Mouse (Mus musculus) heart, postnatal 0 days (tissue): ENCODE results near the gene Aktip. TPM values are rescaled to one million over a fixed set of nuclear protein-coding genes. Genes with fewer than 3 reads are reported as not detected.
A peak's percentile ranks its signal among the peaks of the same experiment; 100 is the strongest.

ENCODE experiments used
- ATAC-seq: fragments of 200-750 bp; cut with Nextera tagmentation; 2 replicates; pipeline ENCODE4 v1.8.0; 2017; ENCODE audit warnings: low read depth, moderate number of reproducible peaks, moderate library complexity; ENCODE audit not compliant: insufficient read depth
- DNase-seq: peaks from one replicate; pipeline ENCODE4 v3.0.0-alpha.2; 2016; ENCODE audit warnings: low spot score
- H3K27ac ChIP-seq: fragments of 300-500 bp; sonication (generic); 2 replicates; pipeline ENCODE4 v1.5.1; 2014; ENCODE audit warnings: low read depth, mild to moderate bottlenecking
- H3K27me3 ChIP-seq: fragments of 300-500 bp; sonication (generic); 2 replicates; pipeline ENCODE4 v1.6.1; 2014; ENCODE audit warnings: low read length, mixed read lengths; ENCODE audit not compliant: control insufficient read depth, insufficient read depth
- H3K36me3 ChIP-seq: fragments of 300-500 bp; sonication (generic); replicated peaks from 2 replicates; pipeline ENCODE4 v1.6.1; 2014; ENCODE audit warnings: low read length, mixed read lengths; ENCODE audit not compliant: control insufficient read depth, insufficient read depth
- H3K4me1 ChIP-seq: fragments of 300-500 bp; sonication (generic); 2 replicates; pipeline ENCODE4 v1.6.1; 2014; ENCODE audit warnings: antibody characterized with exemption; ENCODE audit not compliant: control insufficient read depth, insufficient read depth
- H3K4me2 ChIP-seq: fragments of 300-500 bp; sonication (generic); 2 replicates; pipeline ENCODE4 v1.6.1; 2014; ENCODE audit warnings: low read depth, mild to moderate bottlenecking, low read length, moderate library complexity
- H3K4me3 ChIP-seq: fragments of 300-500 bp; sonication (generic); 2 replicates; pipeline ENCODE4 v1.5.1; 2014; ENCODE audit warnings: low read depth, low read length
- H3K9ac ChIP-seq: fragments of 300-500 bp; sonication (generic); replicated peaks from 2 replicates; pipeline ENCODE4 v1.6.1; 2014; ENCODE audit warnings: low read depth, low read length, mixed read lengths
- H3K9me3 ChIP-seq: fragments of 300-500 bp; sonication (generic); replicated peaks from 2 replicates; pipeline ENCODE4 v1.6.1; 2016; ENCODE audit warnings: low read length; ENCODE audit not compliant: control insufficient read depth
- CTCF ChIP-seq: IDR thresholded peaks from 2 replicates; pipeline ENCODE4 v1.5.1; 2016; ENCODE audit warnings: antibody characterized with exemption, control low read depth, low read depth
- EP300 ChIP-seq: IDR thresholded peaks from 2 replicates; pipeline ENCODE4 v1.6.1; 2016; ENCODE audit warnings: antibody characterized with exemption, low read depth
- WGBS: fragments of 180-500 bp; shearing (Covaris S2); extraction: QIAGEN DNeasy Blood & Tissue Kit; methylation state at CpG from one replicate; pipeline ENCODE4 v1.1.7; 2014; 5-methylcytosine and 5-hydroxymethylcytosine counted together
- polyA plus RNA-seq: library from polyadenylated mRNA; unstranded; fragments of >200 nt; fragmentation: Nextera tagmentation; extraction: Ambion mirVana; gene quantifications from 2 replicates; pipeline ENCODE4 v1.2.1, GENCODE M21; 2015
- total RNA-seq: library from RNA; depleted of rRNA; stranded (reverse); fragments of >200 nt; gene quantifications from 2 replicates; pipeline ENCODE4 v1.2.3, GENCODE M21; 2014; ENCODE audit warnings: low replicate concordance

Gene Aktip
- total and polyA plus RNA-seq, 2 experiments from 2014 or later = 43.0 to 60.1 TPM

GRCm38 (mm10) chr8:91135308-91136181 lies 64.2 kb downstream of the Aktip start:
- no peak for TF ChIP-seq EP300
- TF ChIP-seq CTCF = no peak
- ATAC-seq (no peak), DNase-seq (no peak)
- Histone ChIP-seq H3K4me2 (no peak overlapping the region), H3K27me3 (no peaks in the 10 kb centered on the region), H3K4me3 (no peak overlapping the region), H3K4me1 (peaks cover 8% of the 10 kb centered on the region; the same call in 1 of the 2 replicates), H3K36me3 (no peaks in the 10 kb centered on the region), H3K9me3 (no peaks in the 10 kb centered on the region), H3K9ac (no peak overlapping the region), H3K27ac (no peak overlapping the region)
- WGBS = 82% methylated on average over 14 of the region's 14 CpGs

- H3K9ac ChIP-seq = no peak overlapping the region
- H3K27me3 ChIP-seq = no peaks in the 10 kb centered on the region
- 63% methylated on average over 12 of the region's 12 CpGs for WGBS
- peaks cover 4% of the 10 kb centered on the region; the same call in 1 of the 2 replicates for H3K36me3 ChIP-seq
- peak overlapping the region; percentile 84 for H3K4me3 ChIP-seq
- 0 out of 2 replicates have a peak overlapping the region, but pooled peaks have one; percentile 3 for H3K27ac ChIP-seq
- H3K9me3 ChIP-seq = no peaks in the 10 kb centered on the region
- peaks cover 8% of the 10 kb centered on the region; the same call in 1 of the 2 replicates for H3K4me1 ChIP-seq
- TF ChIP-seq EP300 = no peak
- TF ChIP-seq CTCF = no peak
- DNase-seq (no peak), ATAC-seq (no peak)
- H3K4me2 ChIP-seq = peak overlapping the region; percentile 38
Observed at GRCm38 (mm10) chr8:91134659-91135058, 65.1 kb downstream of the Aktip start.

DNA sequence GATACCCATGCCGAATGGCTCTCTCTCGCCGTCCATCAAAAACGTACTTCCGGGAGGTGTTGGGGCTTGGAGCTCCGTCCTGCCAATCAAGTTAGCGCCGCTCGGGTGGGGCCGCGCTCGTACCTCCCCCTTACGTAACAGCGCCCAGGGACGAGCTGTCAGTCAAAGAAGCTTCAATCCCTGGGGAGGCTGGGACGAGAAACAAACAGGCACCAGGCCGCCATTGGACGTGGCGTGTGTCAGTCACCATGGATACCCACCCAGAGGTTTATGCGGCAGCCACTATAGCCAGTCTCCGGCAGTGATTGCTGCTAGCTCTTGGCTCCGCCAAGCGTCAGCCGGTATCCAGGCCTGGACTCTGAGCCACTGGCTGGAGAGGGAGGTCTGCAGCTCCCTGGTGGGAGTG lies 65.7 kb downstream of the Aktip start:
- H3K9ac ChIP-seq = no peak overlapping the region
- H3K27me3 ChIP-seq = no peaks in the 10 kb centered on the region
- WGBS = under 1% methylated on average over 24 of the region's 24 CpGs
- DNase-seq (peak; percentile 99), ATAC-seq (peak; percentile 98)
- peaks cover 8% of the 10 kb centered on the region; the same call in 1 of the 2 replicates for H3K4me1 ChIP-seq
- H3K27ac ChIP-seq = 0 out of 2 replicates have a peak overlapping the region, but pooled peaks have one; percentile 3
- no peaks in the 10 kb centered on the region for H3K9me3 ChIP-seq
- H3K36me3 ChIP-seq = peaks cover 9% of the 10 kb centered on the region
- H3K4me2 ChIP-seq = peak overlapping the region; percentile 87
- TF ChIP-seq CTCF (peak; percentile 39), EP300 (no peak)
- H3K4me3 ChIP-seq = peak overlapping the region; percentile 84

DNA sequence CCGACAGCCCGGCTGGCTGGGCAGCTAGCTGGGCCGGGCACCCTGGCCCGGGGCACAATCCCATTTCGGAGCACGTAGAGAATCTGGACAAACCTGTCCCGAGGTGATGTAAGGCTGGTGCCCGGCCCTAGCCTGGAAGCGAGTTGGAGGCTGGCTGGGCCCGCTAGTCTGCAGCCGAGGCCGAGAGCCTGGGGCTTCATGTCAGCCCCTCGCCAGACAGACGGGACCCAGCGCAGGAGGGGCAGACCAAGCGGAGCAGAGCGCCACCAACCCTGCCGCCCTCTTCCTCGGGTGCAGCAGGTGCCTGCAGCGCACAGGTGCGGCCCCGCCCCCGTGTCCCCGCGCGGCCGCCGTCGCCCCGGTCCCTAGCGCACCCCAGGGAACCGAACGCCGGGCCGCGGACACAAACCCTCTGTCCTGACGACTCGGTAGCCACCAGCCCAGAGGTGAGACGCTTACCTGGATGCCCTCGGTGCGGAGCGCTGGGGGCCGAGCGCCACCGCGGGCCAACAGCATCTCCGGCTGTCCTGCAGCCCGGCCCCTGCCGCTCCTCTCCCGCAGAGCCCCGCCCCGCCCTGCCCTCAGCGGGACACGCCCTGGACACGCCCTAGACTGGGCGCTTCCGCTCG lies 66.2 kb downstream of the Aktip start:
- no peaks in the 10 kb centered on the region for H3K9me3 ChIP-seq
- DNase-seq = no peak
- H3K4me2 ChIP-seq = peak overlapping the region; percentile 87
- 0 out of 2 replicates have a peak overlapping the region, but pooled peaks have one; percentile 27 for H3K27ac ChIP-seq
- WGBS = 1% methylated on average over 53 of the region's 58 CpGs
- peaks cover 8% of the 10 kb centered on the region; the same call in 1 of the 2 replicates for H3K4me1 ChIP-seq
- H3K27me3 ChIP-seq = no peaks in the 10 kb centered on the region
- H3K4me3 ChIP-seq = peak overlapping the region; percentile 84
- peaks cover 14% of the 10 kb centered on the region for H3K36me3 ChIP-seq
- ATAC-seq = peak; percentile 7; the same call in 1 of the 2 replicates
- H3K9ac ChIP-seq = peak overlapping the region; percentile 64
- no peak for TF ChIP-seq CTCF
- no peak for TF ChIP-seq EP300

GRCm38 (mm10) chr8:91132731-91133130 lies 67.0 kb downstream of the Aktip start:
- H3K4me3 ChIP-seq = peak overlapping the region; percentile 84
- no peak for DNase-seq
- 75% methylated on average over 4 of the region's 4 CpGs for WGBS
- ATAC-seq = no peak
- no peak for TF ChIP-seq CTCF
- no peak for TF ChIP-seq EP300
- no peaks in the 10 kb centered on the region for H3K9me3 ChIP-seq
- no peaks in the 10 kb centered on the region for H3K27me3 ChIP-seq
- peaks cover 8% of the 10 kb centered on the region; the same call in 1 of the 2 replicates for H3K4me1 ChIP-seq
- H3K4me2 ChIP-seq = peak overlapping the region; percentile 87
- H3K27ac ChIP-seq = no peak overlapping the region
- no peak overlapping the region for H3K9ac ChIP-seq
- H3K36me3 ChIP-seq = peaks cover 22% of the 10 kb centered on the region
